Mouse (Mus musculus) small intestine, adult 2 months (tissue): ENCODE results near the gene Nav2. TPM values are rescaled to one million over a fixed set of nuclear protein-coding genes. Genes with fewer than 3 reads are reported as not detected.

Experiments used
- H3K27ac ChIP-seq: fragments of 200-500 bp; 2 replicates; pipeline ENCODE4 v1.5.1; 2012; ENCODE audit warnings: low read depth, low read length, control low read depth, inconsistent platforms; ENCODE audit not compliant: insufficient read depth
- H3K27me3 ChIP-seq: fragments of 200-500 bp; 2 replicates; pipeline ENCODE4 v1.6.1; 2012; ENCODE audit warnings: mild to moderate bottlenecking, moderate library complexity, low read length, inconsistent platforms; ENCODE audit not compliant: control insufficient read depth, insufficient read depth
- H3K36me3 ChIP-seq: fragments of 200-500 bp; 2 replicates; pipeline ENCODE4 v1.6.1; 2012; ENCODE audit warnings: mild to moderate bottlenecking, low read length, control low read depth, inconsistent platforms; ENCODE audit not compliant: control insufficient read depth, insufficient read depth
- H3K4me1 ChIP-seq: fragments of 200-500 bp; 2 replicates; pipeline ENCODE4 v1.6.1; 2012; ENCODE audit warnings: low read length, inconsistent platforms, mixed read lengths; ENCODE audit not compliant: control insufficient read depth, insufficient read depth, insufficient read length
- H3K4me3 ChIP-seq: fragments of 200-500 bp; 2 replicates; pipeline ENCODE4 v1.5.1; 2012; ENCODE audit warnings: low read depth, mild to moderate bottlenecking, control low read depth, inconsistent platforms, low read length, moderate library complexity
- CTCF ChIP-seq: fragments of 200-500 bp; IDR thresholded peaks from 2 replicates; pipeline ENCODE4 v1.5.1; 2012; ENCODE audit warnings: low read depth, mild to moderate bottlenecking, control low read depth, inconsistent platforms, low read length, moderate library complexity, mixed read lengths; ENCODE audit not compliant: insufficient replicate concordance, insufficient read length; ENCODE audit errors: extremely low read depth
- POLR2A ChIP-seq: fragments of 200-500 bp; IDR thresholded peaks from 2 replicates; pipeline ENCODE4 v1.6.1; 2012; ENCODE audit warnings: low read depth, mild to moderate bottlenecking, control low read depth, inconsistent platforms, low read length, moderate library complexity
- WGBS: fragments of 180-500 bp; shearing (Covaris S2); methylation state at CpG from one replicate; pipeline ENCODE4 v1.1.7; 2018; 5-methylcytosine and 5-hydroxymethylcytosine counted together
- polyA plus RNA-seq: library from polyadenylated mRNA; depleted of rRNA; stranded (reverse); fragments of >200 nt; gene quantifications from 2 replicates; pipeline ENCODE4 v1.2.3, GENCODE M21; 2012

Gene Nav2
- polyA plus RNA-seq, 1 experiment, result 8.5 TPM

DNA sequence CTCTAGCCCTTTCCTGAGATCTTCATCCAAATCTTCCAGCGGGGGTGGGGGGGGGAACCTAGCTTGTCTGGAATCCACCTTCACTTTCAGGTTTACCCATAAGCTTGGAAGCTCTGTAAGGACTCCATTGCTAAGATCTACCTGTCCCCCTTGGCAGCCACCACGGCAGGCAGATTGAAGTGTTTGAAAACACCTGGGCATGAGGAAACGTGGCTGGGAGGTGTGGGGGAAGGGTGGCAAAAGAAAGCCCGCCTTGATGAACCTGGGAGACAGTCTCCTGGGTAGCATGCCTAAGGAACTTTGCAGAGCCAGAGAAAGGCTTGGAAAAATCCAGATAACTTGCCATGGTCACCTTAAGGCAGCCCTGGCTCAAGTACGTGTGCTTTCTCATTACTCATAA, 225.9 kb downstream of the Nav2 start:
- TF ChIP-seq CTCF (no peak), POLR2A (no peak)
- no peaks in the 10 kb centered on the region for H3K36me3 ChIP-seq
- H3K4me3 ChIP-seq, result no peak overlapping the region
- H3K27ac ChIP-seq, result no peak overlapping the region
- 63% methylated on average over 5 of the region's 5 CpGs for WGBS
- H3K4me1 ChIP-seq, result no peaks in the 10 kb centered on the region
- H3K27me3 ChIP-seq, result no peaks in the 10 kb centered on the region

DNA sequence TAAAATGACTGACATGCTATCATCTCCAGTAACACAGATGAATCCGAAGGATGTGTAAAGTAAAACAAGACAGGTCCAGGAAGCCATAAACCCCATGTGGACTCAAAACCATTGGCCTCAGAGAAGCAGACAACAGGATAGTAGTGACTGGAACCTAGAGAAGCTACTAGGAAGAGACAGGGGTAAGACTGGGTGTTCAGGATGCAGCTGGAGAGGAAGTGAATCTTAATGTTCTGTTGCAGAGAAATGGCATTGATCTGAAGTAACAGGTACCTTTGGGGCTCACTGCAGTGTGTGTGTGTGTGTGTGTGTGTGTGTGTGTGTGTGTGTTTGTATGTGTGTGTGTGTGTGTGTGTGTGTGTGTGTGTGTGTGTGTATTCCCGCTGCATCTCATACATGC, 231.2 kb downstream of the Nav2 start:
- Histone ChIP-seq H3K4me3 (no peak overlapping the region), H3K27me3 (no peaks in the 10 kb centered on the region), H3K4me1 (no peaks in the 10 kb centered on the region), H3K27ac (no peak overlapping the region), H3K36me3 (no peaks in the 10 kb centered on the region)
- WGBS, result 81% methylated on average over 2 of the region's 2 CpGs
- no peak for TF ChIP-seq POLR2A
- TF ChIP-seq CTCF, result no peak

DNA sequence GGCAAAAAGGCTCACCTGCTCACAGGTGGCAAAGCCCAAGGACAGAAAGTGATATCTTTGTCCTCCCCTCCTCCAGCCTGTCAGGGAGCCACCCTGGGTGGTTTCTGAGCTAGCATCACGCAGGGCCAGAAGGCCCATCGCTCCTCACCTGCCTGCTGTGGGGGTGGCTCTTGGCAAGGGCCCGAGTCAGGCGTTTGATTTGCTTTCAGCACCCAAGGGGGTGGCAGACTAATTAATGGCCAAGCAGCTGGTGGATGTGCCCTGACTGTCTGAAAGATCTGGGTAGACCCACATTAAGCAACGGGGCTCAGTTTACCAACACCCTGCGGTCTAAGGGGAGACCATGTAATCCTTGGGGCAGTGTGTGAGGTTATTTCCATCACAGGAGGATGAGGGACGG, 235.4 kb downstream of the Nav2 start:
- 86% methylated on average over 7 of the region's 7 CpGs for WGBS
- TF ChIP-seq CTCF (no peak), POLR2A (no peak)

DNA sequence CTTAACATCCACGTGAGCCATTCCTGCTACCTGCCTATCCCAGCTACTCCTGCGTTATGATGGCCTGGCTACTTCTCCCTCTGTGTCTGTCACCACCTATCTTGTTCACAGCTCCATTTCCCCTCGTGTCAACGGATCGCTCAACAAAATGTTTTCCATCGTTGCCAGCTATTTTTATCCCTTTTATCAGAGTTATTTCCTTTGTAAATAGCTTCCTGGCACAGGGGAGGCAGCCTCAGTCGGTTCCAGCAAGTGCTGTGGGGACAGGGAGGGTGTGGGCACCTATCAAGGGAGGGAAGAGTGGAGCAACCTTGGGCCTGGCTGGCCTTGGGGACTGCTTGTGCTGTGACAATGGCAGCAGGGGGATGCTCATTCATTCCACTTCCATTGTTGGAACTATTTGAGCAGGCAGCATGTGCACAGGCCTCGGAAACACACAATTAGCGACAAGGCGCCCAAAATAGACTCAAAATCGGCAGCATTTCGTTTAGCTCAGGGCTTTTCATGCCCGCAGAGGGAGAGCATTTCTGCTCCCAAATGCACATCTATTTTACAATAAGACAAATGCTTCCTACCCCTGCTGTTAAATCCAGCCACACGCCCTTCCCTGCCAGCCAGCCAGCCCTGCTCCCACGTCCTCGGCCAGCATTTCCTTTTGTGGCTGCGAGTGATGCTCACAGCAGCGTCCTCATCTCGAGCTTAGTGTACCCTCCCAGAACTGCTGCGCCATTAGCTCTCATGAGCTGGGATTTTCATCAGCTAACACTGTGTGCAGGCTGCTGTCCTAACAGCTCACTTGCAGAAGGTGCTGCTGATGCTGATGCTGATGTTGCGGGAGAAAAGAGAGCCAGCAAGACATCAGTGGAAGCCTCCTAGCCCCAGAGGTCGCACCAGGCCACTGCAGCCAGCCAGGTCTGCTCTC, 237.5 kb downstream of the Nav2 start:
- no peaks in the 10 kb centered on the region for H3K4me1 ChIP-seq
- WGBS, result 52% methylated on average over 22 of the region's 22 CpGs
- TF ChIP-seq CTCF (no peak), POLR2A (no peak)
- 0 out of 2 replicates have a peak overlapping the region, but pooled peaks have one; percentile 24 for H3K27ac ChIP-seq
- no peaks in the 10 kb centered on the region for H3K27me3 ChIP-seq
- no peaks in the 10 kb centered on the region for H3K36me3 ChIP-seq
- no peak overlapping the region for H3K4me3 ChIP-seq

More for the DNA sequence above, 235.4 kb downstream of the Nav2 start:
- Histone ChIP-seq H3K36me3 (no peaks in the 10 kb centered on the region), H3K4me3 (no peak overlapping the region), H3K4me1 (no peaks in the 10 kb centered on the region), H3K27me3 (no peaks in the 10 kb centered on the region), H3K27ac (no peak overlapping the region)

DNA sequence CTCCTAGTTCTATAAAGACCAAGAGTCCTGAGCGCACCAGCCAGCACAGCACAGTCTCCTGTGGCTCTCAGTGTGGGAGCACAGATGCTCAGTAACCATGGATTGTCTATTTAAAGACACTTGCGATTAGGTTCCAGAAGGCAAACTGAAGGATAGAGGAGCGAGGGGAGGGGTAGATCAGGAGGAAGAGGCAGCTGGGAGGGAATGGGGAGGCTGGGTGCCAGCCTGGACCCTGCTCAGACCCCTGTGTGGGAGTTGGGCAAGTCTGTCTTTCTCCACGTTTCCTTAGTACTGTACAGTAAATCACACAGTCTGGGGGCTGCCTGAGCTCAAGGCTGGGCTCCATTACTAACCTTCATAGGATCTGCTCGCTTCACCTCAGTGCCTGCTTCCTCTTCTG, 243.8 kb downstream of the Nav2 start:
- no peak overlapping the region for H3K27ac ChIP-seq
- H3K36me3 ChIP-seq, result no peaks in the 10 kb centered on the region
- 81% methylated on average over 5 of the region's 5 CpGs for WGBS

DNA sequence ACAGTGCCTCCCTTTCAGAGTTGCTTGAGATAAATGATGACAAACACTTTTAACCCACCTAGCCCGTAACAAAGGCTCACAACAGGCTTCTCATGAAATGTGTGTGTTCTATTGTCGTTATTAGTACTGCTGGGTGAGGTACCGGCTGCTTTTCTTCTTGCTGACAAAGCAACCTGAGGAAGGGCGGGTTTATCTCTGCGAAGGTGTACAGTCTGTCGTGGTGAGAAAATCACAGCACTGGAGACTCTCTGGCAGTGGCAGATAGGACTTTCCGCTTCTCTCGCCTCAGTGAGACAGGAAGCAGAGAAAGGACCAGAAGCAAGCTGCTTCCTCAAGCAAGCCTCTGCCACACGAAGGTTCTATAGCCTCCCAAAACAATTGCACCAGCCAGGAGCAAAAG, 244.2 kb downstream of the Nav2 start:
- TF ChIP-seq CTCF, result no peak
- no peak for TF ChIP-seq POLR2A
- WGBS, result 65% methylated on average over 9 of the region's 9 CpGs

More for the DNA sequence above, 243.8 kb downstream of the Nav2 start:
- no peak overlapping the region for H3K4me3 ChIP-seq
- TF ChIP-seq POLR2A (no peak), CTCF (no peak)
- no peaks in the 10 kb centered on the region for H3K4me1 ChIP-seq
- H3K27me3 ChIP-seq, result no peaks in the 10 kb centered on the region

DNA sequence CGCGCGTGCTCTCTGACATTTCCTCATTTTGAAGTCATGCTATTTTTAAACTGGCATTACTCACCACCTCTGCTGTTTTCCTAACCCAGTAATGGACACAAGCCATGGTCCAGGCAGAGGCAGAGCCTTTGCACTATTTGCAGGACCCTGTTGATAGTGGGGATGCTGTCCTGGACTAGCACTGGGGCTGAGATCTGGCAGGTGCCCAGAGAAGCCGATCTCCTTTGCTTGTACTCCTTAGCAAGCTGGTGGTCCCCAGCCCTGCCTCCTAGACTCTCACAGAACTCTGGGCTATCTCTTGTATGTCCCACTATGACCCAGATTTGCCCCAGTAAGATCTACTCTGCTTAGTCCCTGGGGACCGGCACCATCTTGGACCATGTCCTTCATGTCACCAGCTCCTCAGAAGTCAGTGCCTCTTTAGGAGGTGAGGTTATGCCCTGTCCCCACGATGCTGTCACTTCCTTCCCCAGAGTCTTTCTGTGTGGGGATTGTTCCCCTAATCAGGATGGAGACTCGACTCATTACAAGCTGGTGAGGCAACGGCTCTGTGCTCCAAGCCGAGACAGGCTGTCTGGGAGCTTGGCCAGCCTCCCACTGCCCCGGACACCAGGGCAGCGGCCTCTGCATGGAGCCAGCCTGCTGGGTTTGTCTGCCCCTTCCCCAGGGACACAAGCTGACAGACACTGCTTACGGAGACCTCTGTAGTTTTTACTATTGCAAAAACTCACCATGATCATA, 250.3 kb downstream of the Nav2 start:
- 63% methylated on average over 12 of the region's 12 CpGs for WGBS
- Histone ChIP-seq H3K36me3 (no peaks in the 10 kb centered on the region), H3K4me1 (no peaks in the 10 kb centered on the region), H3K4me3 (no peak overlapping the region), H3K27me3 (no peaks in the 10 kb centered on the region), H3K27ac (no peak overlapping the region)
- no peak for TF ChIP-seq CTCF
- no peak for TF ChIP-seq POLR2A

More for the DNA sequence above, 244.2 kb downstream of the Nav2 start:
- H3K4me3 ChIP-seq, result no peak overlapping the region
- no peak overlapping the region for H3K27ac ChIP-seq
- no peaks in the 10 kb centered on the region for H3K36me3 ChIP-seq
- no peaks in the 10 kb centered on the region for H3K27me3 ChIP-seq
- H3K4me1 ChIP-seq, result no peaks in the 10 kb centered on the region
